Mouse (Mus musculus): Measurements from ENCODE around the gene Lrrc56. TPM values are rescaled to one million over a fixed set of nuclear protein-coding genes. Genes with fewer than 3 reads are reported as not detected.

Lrrc56 gene
- polyA plus RNA-seq, 1 experiment from 2014 or later, result 2.3 TPM

DNA sequence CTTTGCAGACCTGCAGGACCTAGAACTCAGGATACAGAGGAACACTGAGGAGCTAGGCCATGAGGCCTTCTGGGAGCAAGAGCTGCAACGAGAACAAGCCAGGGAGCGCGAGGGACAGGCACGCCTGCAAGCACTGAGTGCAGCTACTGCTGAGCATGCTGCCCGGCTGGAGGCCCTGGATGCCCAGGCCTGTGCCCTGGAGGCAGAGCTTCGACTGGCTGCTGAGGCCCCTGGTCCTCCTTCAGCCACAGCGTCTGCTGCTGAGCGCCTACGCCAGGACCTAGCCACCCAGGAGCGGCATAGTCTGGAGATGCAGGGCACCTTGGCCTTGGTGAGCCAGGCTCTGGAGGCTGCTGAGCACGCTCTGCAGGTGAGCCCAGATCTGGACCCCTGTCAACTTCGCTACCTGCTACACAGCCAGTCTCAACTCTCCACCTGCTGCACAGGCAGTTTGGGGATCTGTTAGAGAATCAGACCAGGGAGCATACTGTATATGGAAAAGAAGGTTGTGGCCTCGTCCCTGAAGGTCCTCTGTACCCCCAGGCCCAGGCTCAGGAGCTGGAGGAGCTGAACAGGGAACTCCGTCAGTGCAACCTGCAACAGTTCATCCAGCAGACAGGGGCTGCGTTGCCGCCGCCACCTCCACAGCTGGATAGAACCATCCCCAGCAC is 23.5 kb downstream of the Lrrc56 start:
- H3K4me3 ChIP-seq (ENCODE audit: inconsistent target), result no peak overlapping the region
- H3K79me2 ChIP-seq (ENCODE audit: inconsistent target), result no peaks in the 10 kb centered on the region
- no peaks in the 10 kb centered on the region for H3K36me3 ChIP-seq (ENCODE audit: inconsistent target)
- no peak overlapping the region for H3K27ac ChIP-seq
- 99% methylated on average over 16 of the region's 17 CpGs for WGBS (ENCODE audit: missing documents)

DNA sequence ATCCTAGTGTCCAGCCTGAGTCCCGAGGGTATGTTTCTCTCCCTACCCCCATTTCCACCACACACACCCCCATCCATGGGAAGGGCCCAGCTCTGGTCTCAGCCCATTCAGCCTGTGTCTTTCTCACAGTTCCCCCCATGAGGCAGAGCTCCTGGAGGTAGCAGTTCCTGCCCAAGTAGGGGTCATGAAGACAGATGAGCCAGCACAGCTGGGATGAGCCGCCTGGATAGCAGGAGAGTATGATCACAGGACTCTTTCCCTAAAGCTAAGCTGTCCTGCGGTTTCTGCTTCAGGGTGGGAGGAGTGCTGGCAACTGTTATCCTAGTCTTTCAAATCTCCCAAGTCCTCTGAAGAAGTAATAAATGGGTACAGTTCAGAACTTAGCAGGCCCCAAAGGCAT is 24.2 kb downstream of the Lrrc56 start:
- Histone ChIP-seq H3K27ac (no peak overlapping the region), H3K4me3 (ENCODE audit: inconsistent target) (no peak overlapping the region), H3K36me3 (ENCODE audit: inconsistent target) (no peaks in the 10 kb centered on the region), H3K79me2 (ENCODE audit: inconsistent target) (no peaks in the 10 kb centered on the region)
- 97% methylated on average over 3 of the region's 3 CpGs for WGBS (ENCODE audit: missing documents)

DNA sequence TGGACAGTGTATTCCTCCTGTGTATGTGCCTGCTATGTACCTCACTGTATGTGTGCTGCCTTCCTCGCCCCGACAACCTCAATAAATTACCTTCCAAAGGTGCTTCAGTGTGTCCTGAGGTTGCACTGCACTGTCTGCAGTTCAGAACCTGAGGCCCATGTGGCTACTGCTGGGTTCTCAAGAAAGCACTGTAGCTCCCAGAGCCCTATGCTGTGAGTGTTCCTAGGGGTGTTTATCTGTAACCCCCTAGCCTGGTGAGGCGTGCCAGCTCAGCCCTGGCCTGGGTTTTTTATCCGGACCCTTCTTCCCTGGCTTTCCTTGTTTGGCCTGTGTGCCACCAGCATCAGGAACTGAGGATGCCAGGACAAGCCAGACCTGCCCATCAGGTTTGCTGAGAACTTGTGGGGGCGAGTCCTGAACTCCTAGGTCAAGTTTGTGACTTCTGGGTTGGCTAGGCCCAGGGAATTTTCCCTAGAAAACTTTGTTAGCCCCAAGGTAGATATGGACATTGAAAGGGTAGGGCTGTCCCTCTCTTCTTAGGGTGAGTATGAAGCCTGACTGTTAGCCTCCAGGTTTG is 24.7 kb downstream of the Lrrc56 start:
- Histone ChIP-seq H3K36me3 (ENCODE audit: inconsistent target) (no peaks in the 10 kb centered on the region), H3K4me3 (ENCODE audit: inconsistent target) (no peak overlapping the region), H3K79me2 (ENCODE audit: inconsistent target) (no peaks in the 10 kb centered on the region), H3K27ac (no peak overlapping the region)
- 98% methylated on average over 5 of the region's 5 CpGs for WGBS (ENCODE audit: missing documents)

DNA sequence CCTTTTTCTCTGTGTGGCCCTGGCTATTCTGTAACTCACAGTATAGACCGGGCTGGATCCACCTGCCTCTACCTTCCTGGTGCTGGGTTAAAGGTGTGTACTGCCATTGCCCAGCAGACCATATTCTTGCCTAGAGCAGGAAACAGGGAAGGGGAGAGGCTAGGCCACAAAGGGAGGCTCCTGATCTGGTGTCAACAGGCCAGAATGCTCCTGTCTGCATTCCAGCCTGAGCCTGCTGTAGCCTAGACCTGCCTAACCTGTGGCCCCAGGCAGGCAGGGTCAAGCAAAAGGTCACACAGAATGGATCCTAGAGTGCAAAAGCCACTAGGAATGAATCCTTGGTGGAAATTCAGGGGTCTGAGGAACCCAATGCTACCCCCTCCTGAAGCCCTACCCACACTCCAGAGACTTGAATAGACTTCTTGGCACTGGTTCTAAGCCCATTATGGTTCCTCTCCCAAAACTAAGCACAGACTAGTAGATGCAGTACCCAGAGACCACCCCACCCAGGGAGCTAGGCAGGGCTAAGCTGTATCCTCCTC is 25.7 kb downstream of the Lrrc56 start:
- no peak overlapping the region for H3K4me3 ChIP-seq (ENCODE audit: inconsistent target)
- H3K79me2 ChIP-seq (ENCODE audit: inconsistent target), result no peaks in the 10 kb centered on the region
- H3K27ac ChIP-seq, result peak overlapping the region; percentile 31
- WGBS (ENCODE audit: missing documents), result 80% methylated on average over 1 of the region's 1 CpGs
- no peaks in the 10 kb centered on the region for H3K36me3 ChIP-seq (ENCODE audit: inconsistent target)

DNA sequence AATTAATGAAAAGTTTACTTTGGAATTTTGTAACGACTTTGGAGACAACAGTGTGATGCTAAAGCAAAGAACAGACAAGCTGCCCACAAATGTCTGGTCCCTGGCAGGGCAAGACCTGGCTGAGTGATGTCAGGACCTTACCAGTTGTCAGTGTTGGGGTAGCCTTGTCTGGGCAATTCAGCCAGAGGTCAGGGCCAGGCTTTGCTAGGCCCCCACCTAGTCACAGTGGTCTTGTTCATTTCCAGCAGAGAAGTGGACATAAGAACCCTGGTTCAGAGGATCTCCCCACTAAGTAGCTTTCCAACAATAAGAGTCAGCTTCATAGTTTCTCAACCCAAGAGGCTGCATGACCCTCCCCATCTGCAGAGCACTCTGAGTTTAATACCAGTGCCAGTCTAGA is 26.4 kb downstream of the Lrrc56 start:
- H3K27ac ChIP-seq, result peak overlapping the region; percentile 42; the same call in 1 of the 2 replicates
- no peaks in the 10 kb centered on the region for H3K79me2 ChIP-seq (ENCODE audit: inconsistent target)
- H3K36me3 ChIP-seq (ENCODE audit: inconsistent target), result no peaks in the 10 kb centered on the region
- H3K4me3 ChIP-seq (ENCODE audit: inconsistent target), result peak overlapping the region; percentile 46
- 100% methylated on average over 1 of the region's 1 CpGs for WGBS (ENCODE audit: missing documents)

DNA sequence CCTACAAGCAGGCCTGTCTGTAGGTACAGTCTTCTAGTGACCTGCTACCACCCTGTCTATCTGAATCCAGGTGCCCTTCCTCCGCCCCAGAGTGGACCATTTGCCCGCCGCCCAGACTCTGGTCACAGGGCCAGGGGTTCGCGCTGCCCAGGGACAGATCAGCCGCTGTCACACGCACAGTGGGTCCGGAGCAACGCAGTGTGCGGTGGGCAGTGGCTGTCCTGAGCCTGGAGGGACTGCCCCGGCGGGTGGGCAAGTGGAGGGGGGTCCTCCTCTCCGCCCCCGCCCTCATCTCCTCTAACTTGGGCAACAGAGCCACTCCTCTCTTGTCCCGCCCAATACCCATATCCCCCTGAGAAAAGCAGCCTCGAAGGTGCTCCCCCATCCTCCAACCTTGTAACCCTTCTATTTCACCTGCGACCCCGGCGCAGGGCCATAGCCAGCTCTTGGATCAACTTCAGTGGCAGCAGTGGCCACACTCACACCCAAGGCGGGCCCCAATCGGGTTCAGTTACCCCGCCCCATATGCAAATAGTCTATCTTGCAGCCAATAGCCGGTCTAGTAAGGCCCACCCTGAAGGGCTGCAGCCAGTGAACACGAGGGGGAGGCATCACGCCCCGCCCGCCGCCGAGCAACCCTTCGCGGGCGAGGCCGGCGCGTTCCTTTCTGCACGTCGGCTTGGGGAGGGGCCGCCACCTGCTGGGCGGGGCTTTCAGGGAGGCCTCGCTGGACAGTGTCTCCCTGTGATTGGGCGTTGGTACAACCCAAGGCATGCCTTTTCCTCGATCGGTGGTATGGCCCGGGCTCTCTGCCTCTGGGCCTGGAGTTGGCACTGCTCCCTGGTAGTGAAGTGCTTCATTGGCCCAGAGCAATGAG is 27.5 kb downstream of the Lrrc56 start:
- peak overlapping the region; percentile 42 for H3K27ac ChIP-seq
- no peaks in the 10 kb centered on the region for H3K79me2 ChIP-seq (ENCODE audit: inconsistent target)
- H3K36me3 ChIP-seq (ENCODE audit: inconsistent target), result no peaks in the 10 kb centered on the region
- peak overlapping the region; percentile 46 for H3K4me3 ChIP-seq (ENCODE audit: inconsistent target)
- WGBS (ENCODE audit: missing documents), result 30% methylated on average over 36 of the region's 44 CpGs

DNA sequence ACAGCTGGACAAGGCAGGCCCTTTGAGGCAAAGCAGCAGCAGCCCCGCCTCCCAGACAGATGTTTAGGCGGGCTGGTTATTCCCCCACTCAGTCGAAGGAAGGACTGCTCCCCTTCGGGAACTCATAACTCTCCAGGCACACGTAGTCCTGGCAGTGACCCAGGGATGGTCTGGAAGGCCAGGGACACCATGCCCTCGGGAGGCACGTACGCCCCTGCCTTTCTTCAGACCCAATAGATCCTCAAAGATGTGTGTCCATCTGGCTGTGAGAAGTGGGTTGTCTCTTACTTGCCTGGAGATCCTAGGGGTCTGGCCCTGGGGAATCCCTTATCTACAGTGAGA is 28.1 kb downstream of the Lrrc56 start:
- no peaks in the 10 kb centered on the region for H3K36me3 ChIP-seq (ENCODE audit: inconsistent target)
- peak overlapping the region; percentile 37 for H3K27ac ChIP-seq
- no peak overlapping the region for H3K4me3 ChIP-seq (ENCODE audit: inconsistent target)
- whole genome bisulfite sequencing (ENCODE audit: missing documents), result 28% methylated on average over 8 of the region's 8 CpGs
- no peaks in the 10 kb centered on the region for H3K79me2 ChIP-seq (ENCODE audit: inconsistent target)

DNA sequence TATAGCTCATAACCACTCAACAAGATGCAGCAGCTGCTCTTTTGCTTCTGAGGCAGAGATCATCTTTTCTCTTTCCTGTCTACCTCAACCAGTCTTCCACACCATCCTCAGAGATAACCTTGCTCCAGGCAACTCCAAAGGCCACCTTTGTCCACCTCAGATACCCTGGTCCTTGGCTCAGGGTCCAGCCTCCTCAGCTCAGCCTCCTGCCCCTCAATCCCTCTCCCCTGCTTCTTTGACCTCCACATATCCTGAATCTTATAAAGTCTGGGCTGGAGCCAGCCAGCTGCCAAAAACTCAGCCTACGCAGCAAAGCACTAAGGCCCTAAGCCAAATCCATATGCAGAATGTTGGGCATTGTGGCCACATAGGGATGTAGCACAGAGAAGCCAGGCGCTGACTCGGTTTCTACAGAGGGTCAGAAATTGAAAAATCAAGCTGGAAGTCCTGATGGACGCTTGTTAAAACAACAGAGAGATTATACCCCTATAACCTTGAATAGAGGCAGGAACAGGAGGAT is 28.8 kb downstream of the Lrrc56 start:
- Histone ChIP-seq H3K27ac (0 out of 2 replicates have a peak overlapping the region, but pooled peaks have one; percentile 37), H3K36me3 (ENCODE audit: inconsistent target) (no peaks in the 10 kb centered on the region), H3K79me2 (ENCODE audit: inconsistent target) (no peaks in the 10 kb centered on the region), H3K4me3 (ENCODE audit: inconsistent target) (no peak overlapping the region)
- WGBS (ENCODE audit: missing documents), result 91% methylated on average over 4 of the region's 4 CpGs

DNA sequence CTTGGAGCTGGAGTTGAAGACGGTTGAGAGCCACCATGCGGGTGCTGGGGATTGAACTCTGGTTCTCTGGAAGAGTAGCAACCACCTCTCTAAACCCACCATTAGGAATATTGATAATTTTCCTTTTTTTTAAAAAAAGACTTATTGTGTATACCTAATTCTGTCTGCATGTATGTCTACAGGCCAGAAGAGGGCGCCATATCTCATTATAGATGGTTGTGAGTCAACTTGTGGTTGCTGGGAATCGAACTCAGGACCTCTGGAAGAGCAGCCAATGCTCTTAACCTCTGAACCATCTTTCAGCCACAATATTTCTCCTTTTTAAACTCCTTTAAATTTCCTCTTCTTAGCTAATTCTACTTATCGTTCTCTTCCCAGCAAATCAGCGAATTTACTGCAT is 32.6 kb downstream of the Lrrc56 start:
- peaks cover under 1% of the 10 kb centered on the region; the same call in 1 of the 2 replicates for H3K36me3 ChIP-seq (ENCODE audit: inconsistent target)
- WGBS (ENCODE audit: missing documents), result 90% methylated on average over 6 of the region's 6 CpGs
- no peak overlapping the region for H3K27ac ChIP-seq
- no peak overlapping the region for H3K4me3 ChIP-seq (ENCODE audit: inconsistent target)
- peaks cover 28% of the 10 kb centered on the region for H3K79me2 ChIP-seq (ENCODE audit: inconsistent target)

DNA sequence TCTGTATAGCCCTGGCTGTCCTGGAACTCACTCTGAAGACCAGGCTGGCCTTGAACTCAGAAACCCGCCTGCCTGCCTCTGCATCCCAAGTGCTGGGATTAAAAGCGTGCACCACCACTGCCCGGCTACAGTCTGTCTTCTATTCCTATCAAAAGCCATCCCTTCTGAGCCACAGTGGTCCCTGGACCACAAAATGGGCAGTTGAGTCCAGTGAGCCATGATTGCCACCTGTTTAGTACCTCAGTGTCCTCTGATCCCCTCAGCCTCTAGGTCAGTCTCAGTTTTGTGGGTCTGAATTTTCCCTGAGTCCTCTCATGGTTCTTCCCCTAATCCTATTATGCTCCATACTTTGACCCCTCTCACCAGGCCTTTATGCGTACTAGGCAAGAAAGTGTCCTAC is 33.8 kb downstream of the Lrrc56 start:
- 90% methylated on average over 4 of the region's 4 CpGs for WGBS (ENCODE audit: missing documents)
- peaks cover 13% of the 10 kb centered on the region for H3K36me3 ChIP-seq (ENCODE audit: inconsistent target)
- peak overlapping the region; percentile 97; the same call in 1 of the 2 replicates for H3K27ac ChIP-seq
- H3K79me2 ChIP-seq (ENCODE audit: inconsistent target), result peaks cover 41% of the 10 kb centered on the region
- H3K4me3 ChIP-seq (ENCODE audit: inconsistent target), result no peak overlapping the region

DNA sequence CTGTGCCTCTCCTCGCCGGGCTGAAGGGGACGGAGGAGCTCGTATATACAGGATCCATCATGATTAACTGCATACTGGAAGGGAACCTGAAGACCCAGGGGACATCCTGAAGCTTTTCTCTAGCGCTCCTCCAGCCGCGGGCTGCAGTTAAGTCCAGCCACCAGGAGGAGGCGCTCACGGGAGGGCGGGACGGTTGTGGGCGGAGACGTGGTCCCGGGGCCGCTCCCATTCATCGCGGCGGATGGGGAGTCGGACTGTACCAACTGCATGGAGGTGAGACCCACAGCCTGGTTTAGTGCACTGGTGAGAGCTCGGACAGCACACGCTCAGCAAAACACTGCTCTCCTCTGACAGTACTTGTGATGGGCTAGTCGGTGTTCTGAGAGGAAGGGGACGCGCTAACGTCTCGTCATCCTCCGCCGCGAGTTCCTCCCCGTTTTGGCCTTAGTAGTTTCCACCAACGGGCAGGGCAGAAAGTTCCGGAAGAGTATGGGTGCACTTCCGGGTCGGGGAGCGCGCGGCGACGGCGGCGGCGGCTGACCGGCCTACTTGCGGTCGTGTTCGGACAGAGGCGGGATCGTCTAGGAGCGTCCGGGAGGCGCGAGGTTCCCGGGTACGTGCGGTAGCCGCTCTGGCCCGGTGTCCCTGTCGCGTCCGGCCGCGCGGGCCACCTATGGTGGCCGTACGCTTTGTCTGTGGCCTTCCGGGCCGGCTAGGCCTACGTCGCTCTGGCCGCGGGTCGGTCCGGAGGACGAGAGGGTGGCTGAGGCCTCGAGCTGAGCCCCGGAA is 34.5 kb downstream of the Lrrc56 start, which contains the start of gene Phrf1:
TSS of gene Phrf1 (plus strand) at position 506 of the 789 bp plus-strand sequence.
- Histone ChIP-seq H3K36me3 (ENCODE audit: inconsistent target) (peaks cover 20% of the 10 kb centered on the region), H3K27ac (peak within 1 kb of the TSS; percentile 97), H3K79me2 (ENCODE audit: inconsistent target) (peaks cover 47% of the 10 kb centered on the region), H3K4me3 (ENCODE audit: inconsistent target) (peak within 1 kb of the TSS; percentile 95)
- WGBS (ENCODE audit: missing documents), result under 1% methylated on average over 75 of the region's 76 CpGs

DNA sequence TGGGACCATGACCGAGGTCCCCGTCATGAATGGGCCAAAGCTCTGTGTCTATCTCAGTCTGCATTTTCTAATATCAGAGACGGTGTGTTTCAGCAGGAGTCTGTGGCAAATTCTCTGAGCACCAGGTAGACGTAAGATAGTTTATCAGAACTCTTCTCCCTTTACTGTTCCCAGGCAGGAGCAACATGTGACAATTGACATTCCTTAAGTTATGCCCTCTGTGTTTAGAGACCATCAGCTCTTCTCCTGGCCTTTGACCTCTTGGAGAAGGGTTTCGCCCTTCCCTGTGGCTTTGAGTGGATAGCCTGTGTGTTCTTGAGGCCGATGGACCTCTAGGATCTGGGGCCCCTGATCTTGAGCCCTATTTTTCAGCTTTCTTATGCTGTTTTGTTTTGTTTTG is 35.7 kb downstream of the Lrrc56 start:
- Histone ChIP-seq H3K4me3 (ENCODE audit: inconsistent target) (peak overlapping the region; percentile 95), H3K36me3 (ENCODE audit: inconsistent target) (peaks cover 32% of the 10 kb centered on the region), H3K79me2 (ENCODE audit: inconsistent target) (peaks cover 60% of the 10 kb centered on the region), H3K27ac (no peak overlapping the region)
- WGBS (ENCODE audit: missing documents), result 68% methylated on average over 6 of the region's 6 CpGs

DNA sequence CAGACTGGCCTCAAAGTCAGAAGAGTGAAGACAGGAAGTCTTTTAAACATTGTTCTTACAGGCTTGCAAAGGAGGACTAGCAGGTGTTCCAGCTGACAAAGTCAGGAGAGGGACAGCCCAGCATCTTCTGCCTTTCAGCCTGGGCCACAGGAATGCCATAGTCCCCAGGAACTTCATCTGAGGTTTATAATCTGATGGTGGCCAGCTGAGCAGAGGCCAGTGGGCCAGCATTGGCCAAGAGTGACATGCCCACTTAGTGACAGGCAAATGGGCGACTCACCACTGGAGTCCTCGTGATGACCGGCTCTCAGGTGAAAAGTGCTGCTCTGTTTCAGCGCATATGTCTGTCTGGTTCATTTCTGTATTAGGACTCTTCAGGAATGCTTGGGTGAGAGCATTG is 36.6 kb downstream of the Lrrc56 start:
- H3K36me3 ChIP-seq (ENCODE audit: inconsistent target), result peaks cover 41% of the 10 kb centered on the region

DNA sequence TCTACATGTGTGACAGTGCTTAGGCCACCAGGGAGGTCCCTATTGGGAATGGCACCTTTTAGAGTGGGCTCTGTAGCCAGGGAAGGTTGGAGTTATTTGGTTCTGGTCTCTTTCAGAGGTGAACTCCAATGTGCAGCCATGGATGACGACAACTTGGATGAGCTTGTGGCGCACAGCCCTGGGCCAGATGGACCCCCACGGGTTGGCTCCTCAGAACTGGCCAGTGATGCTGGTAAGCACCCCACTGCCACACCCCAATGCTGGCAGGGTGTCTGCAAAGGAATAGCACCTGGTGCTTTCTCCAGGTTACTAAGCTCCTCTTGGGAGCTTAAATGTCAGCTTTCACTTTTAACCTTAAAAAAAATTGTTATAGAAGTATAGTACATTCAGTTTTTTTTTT is 37.2 kb downstream of the Lrrc56 start:
- peaks cover 46% of the 10 kb centered on the region for H3K36me3 ChIP-seq (ENCODE audit: inconsistent target)
- no peak overlapping the region for H3K4me3 ChIP-seq (ENCODE audit: inconsistent target)
- 94% methylated on average over 3 of the region's 3 CpGs for WGBS (ENCODE audit: missing documents)

More for the DNA sequence above, 36.6 kb downstream of the Lrrc56 start:
- peaks cover 68% of the 10 kb centered on the region for H3K79me2 ChIP-seq (ENCODE audit: inconsistent target)
- WGBS (ENCODE audit: missing documents), result 95% methylated on average over 4 of the region's 4 CpGs
- no peak overlapping the region for H3K27ac ChIP-seq
- no peak overlapping the region; the same call in 1 of the 2 replicates for H3K4me3 ChIP-seq (ENCODE audit: inconsistent target)

More for the DNA sequence above, 37.2 kb downstream of the Lrrc56 start:
- Histone ChIP-seq H3K79me2 (ENCODE audit: inconsistent target) (peaks cover 73% of the 10 kb centered on the region), H3K27ac (no peak overlapping the region)

Data from macrophage (primary cell).